Mouse (Mus musculus) hindbrain, embryonic 11.5 days (tissue): ENCODE measurements around the gene Bcorl1. TPM values are rescaled to one million over a fixed set of nuclear protein-coding genes. Genes with fewer than 3 reads are reported as not detected.
A peak's percentile ranks its signal among the peaks of the same experiment; 100 is the strongest.

ENCODE experiments used
- ATAC-seq: fragments of 200-750 bp; cut with Nextera tagmentation; 2 replicates; pipeline ENCODE4 v1.8.0; 2017; ENCODE audit warnings: mild to moderate bottlenecking, moderate TSS enrichment, moderate library complexity; ENCODE audit not compliant: low FRiP score
- DNase-seq: peaks from one replicate; pipeline ENCODE4 v3.0.0-alpha.2; 2015; ENCODE audit warnings: low spot score
- H3K27ac ChIP-seq: fragments of 300-500 bp; sonication (generic); 2 replicates; pipeline ENCODE4 v1.5.1; 2014; ENCODE audit warnings: mild to moderate bottlenecking, low read depth, low read length
- H3K27me3 ChIP-seq: fragments of 300-500 bp; sonication (generic); 2 replicates; pipeline ENCODE4 v1.6.1; 2014; ENCODE audit warnings: mild to moderate bottlenecking, low read length, moderate library complexity, mixed read lengths; ENCODE audit not compliant: control insufficient read depth, insufficient read depth
- H3K36me3 ChIP-seq: fragments of 300-500 bp; sonication (generic); 2 replicates; pipeline ENCODE4 v1.6.1; 2014; ENCODE audit warnings: mild to moderate bottlenecking, low read length, moderate library complexity, mixed read lengths; ENCODE audit not compliant: control insufficient read depth, insufficient read depth
- H3K4me1 ChIP-seq: fragments of 300-500 bp; sonication (generic); replicated peaks from 2 replicates; pipeline ENCODE4 v1.6.1; 2014; ENCODE audit warnings: low read length, mixed read lengths; ENCODE audit not compliant: control insufficient read depth, insufficient read depth
- H3K4me2 ChIP-seq: fragments of 300-500 bp; sonication (generic); replicated peaks from 2 replicates; pipeline ENCODE4 v1.6.1; 2014; ENCODE audit warnings: mild to moderate bottlenecking, low read depth, low read length
- H3K4me3 ChIP-seq: fragments of 300-500 bp; sonication (generic); 2 replicates; pipeline ENCODE4 v1.5.1; 2014; ENCODE audit warnings: low read depth, low read length
- H3K9ac ChIP-seq: fragments of 300-500 bp; sonication (generic); 2 replicates; pipeline ENCODE4 v1.6.1; 2014; ENCODE audit warnings: low read depth, low read length
- H3K9me3 ChIP-seq: fragments of 300-500 bp; sonication (generic); 2 replicates; pipeline ENCODE4 v1.6.1; 2016; ENCODE audit warnings: low read length; ENCODE audit not compliant: control insufficient read depth
- WGBS: fragments of 180-500 bp; shearing (Covaris S2); extraction: QIAGEN DNeasy Blood & Tissue Kit; methylation state at CpG from one replicate; pipeline ENCODE4 v1.1.7; 2014; 5-methylcytosine and 5-hydroxymethylcytosine counted together
- polyA plus RNA-seq: library from polyadenylated mRNA; unstranded; fragments of >200 nt; fragmentation: Nextera tagmentation; extraction: Ambion mirVana; gene quantifications from 2 replicates; pipeline ENCODE4 v1.2.1, GENCODE M21; 2014

The Bcorl1 gene
- polyA plus RNA-seq: 5.6 and 8.2 TPM in 2 replicates

DNA sequence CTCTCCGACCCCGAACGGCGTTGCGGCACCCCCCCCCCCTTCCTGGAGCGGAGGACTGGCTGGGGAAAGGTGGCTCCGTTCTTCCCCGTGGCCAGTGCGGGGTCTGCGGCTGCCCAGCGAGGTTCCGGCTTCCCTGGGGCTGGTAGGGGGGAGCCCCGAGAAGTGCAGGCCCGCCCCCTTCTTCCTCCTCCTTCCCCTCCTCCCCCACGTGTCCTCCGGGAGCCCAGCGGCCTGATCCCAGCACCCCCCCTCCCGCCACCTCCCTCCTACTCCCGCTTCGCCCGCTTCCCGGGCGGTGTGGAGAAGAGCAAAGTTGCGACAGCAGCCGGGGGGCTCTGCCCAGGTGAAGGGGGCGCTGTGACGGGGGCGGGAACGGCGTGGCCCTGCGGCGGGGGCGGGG, at the start of gene Bcorl1:
Bcorl1 (plus strand) TSS at position 218 of the 400 bp plus-strand sequence.
- Histone ChIP-seq H3K4me2 (peak within 1 kb of the TSS; percentile 68), H3K4me3 (peak within 1 kb of the TSS; percentile 55), H3K9ac (peak within 1 kb of the TSS; percentile 42), H3K4me1 (no peaks in the 10 kb centered on the region), H3K27me3 (no peaks in the 10 kb centered on the region), H3K9me3 (no peaks in the 10 kb centered on the region), H3K36me3 (no peaks in the 10 kb centered on the region), H3K27ac (no peak within 1 kb of the TSS)
- peak; percentile 47 for DNase-seq
- WGBS: 18% methylated on average over 17 of the region's 33 CpGs
- peak; percentile 6; the same call in 1 of the 2 replicates for ATAC-seq

DNA sequence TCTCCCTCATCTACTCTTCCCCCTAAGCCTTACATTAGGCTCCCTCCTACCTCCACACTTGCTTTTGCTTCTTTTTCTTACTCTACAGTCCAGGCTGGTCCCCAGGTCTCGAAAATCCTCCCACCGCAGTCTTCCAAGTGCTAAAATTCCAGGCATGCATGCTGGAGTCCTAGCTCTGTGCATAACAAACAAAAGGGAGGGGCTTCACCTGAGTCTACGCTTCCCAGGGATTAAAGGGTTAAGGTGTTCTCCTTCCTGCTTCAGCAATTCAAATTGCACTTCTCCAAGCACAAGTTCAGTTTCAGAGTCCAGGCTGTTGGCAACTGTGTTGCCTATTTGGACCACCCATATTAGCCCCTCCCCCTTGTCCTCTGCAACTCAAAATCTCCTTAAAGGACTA, 49.7 kb upstream of the Bcorl1 start:
- Histone ChIP-seq H3K9ac (no peak overlapping the region), H3K4me2 (no peak overlapping the region), H3K9me3 (no peaks in the 10 kb centered on the region), H3K27ac (no peak overlapping the region), H3K4me1 (no peaks in the 10 kb centered on the region), H3K27me3 (0 out of 2 replicates have a peak, but pooled peaks cover 2% of the 10 kb centered on the region), H3K36me3 (no peaks in the 10 kb centered on the region), H3K4me3 (no peak overlapping the region)
- ATAC-seq (no peak), DNase-seq (no peak)
- 39% methylated on average over 3 of the region's 3 CpGs for WGBS

DNA sequence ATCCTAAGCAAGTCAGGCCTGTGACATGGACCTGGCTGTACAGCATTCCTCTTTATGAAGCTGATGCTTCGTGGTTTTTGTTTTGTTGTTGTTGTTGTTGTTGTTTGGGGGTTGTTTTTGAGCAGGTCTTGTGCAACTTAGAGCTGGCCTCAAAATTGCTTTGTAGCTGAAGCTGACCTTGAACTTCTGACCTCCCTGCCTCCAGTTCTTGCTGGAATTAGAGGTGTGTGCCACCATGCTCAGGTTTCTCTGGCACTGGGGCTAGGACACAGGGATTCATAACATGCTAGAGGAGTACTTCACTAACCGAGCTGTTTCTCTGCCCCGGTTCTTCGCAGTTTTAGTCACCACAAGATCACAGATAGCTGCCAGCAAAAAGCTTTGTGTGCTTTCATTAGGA, 35.8 kb upstream of the Bcorl1 start:
- Histone ChIP-seq H3K4me3 (no peak overlapping the region), H3K27ac (no peak overlapping the region), H3K9me3 (no peaks in the 10 kb centered on the region), H3K4me2 (no peak overlapping the region), H3K4me1 (no peaks in the 10 kb centered on the region), H3K36me3 (no peaks in the 10 kb centered on the region), H3K27me3 (no peaks in the 10 kb centered on the region), H3K9ac (no peak overlapping the region)
- DNase-seq (no peak), ATAC-seq (no peak)
- 80% methylated on average over 4 of the region's 4 CpGs for WGBS

DNA sequence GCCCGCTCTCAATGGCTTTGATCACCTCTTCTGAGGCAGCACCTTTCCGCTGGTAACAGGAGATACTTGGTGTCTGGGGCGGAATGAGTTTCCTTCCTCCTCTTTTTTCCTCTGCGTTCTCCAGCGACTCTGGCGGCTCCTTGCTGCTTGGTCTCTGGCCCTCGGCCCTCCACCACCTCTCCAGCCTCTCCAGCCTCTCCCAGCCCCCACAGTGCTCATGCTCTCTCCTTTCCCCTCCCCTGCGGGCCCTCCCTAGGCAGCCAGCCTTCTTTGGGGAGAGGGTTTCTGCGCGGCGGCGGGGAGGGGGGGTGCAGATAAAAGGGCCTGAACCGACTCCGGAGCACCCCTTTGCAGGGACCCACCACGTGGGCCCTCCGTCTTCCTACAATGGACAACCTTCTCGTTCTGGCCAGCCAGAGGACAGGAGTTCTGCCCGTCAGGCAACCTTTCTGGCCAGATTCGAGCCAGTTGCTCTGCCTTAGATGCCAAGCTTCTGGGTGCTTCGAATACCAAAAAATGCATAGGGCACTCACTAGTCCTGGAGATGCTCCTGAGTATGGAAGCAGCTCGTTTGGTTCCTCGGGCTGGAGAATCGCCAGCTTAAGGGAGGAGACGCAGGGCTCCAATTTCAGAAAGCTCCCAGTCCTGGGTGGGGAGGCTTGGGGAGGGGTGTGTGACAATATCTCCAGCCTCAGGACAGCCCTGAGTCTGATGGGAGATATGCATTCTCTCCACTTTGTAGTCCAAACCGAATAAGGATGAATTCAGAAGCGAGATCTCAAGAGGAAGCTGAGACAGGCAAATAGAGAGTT, 30.2 kb upstream of the Bcorl1 start:
- Histone ChIP-seq H3K4me3 (0 out of 2 replicates have a peak overlapping the region, but pooled peaks have one; percentile 6), H3K4me2 (peak overlapping the region; percentile 32), H3K27ac (no peak overlapping the region), H3K36me3 (no peaks in the 10 kb centered on the region), H3K9ac (0 out of 2 replicates have a peak overlapping the region, but pooled peaks have one; percentile 24), H3K9me3 (no peaks in the 10 kb centered on the region), H3K27me3 (no peaks in the 10 kb centered on the region), H3K4me1 (no peaks in the 10 kb centered on the region)
- no peak for ATAC-seq
- 26% methylated on average over 21 of the region's 26 CpGs for WGBS
- DNase-seq: peak; percentile 28

DNA sequence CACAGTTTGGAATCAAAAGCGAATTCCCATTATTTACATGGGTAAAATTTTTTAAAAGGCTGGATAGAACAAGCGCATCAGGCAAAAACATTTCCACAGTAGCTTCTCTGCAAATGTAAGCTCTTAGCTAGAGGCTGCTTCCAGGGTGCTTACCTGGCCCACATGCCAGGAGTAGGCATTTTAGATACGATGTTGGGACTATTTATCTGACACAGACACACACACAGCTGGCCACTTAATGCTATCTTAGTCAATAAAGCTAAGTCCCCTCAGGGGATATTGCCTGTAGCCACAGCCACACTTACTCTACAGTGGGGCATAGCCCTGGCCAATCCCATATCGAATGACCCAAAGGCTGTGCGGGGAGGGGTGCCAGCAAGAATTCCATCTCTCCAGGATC, 29.4 kb upstream of the Bcorl1 start:
- Histone ChIP-seq H3K27me3 (no peaks in the 10 kb centered on the region), H3K4me1 (no peaks in the 10 kb centered on the region), H3K4me2 (no peak overlapping the region), H3K4me3 (no peak overlapping the region), H3K36me3 (no peaks in the 10 kb centered on the region), H3K9me3 (no peaks in the 10 kb centered on the region), H3K9ac (no peak overlapping the region), H3K27ac (no peak overlapping the region)
- DNase-seq: no peak
- 66% methylated on average over 5 of the region's 5 CpGs for WGBS
- no peak for ATAC-seq

DNA sequence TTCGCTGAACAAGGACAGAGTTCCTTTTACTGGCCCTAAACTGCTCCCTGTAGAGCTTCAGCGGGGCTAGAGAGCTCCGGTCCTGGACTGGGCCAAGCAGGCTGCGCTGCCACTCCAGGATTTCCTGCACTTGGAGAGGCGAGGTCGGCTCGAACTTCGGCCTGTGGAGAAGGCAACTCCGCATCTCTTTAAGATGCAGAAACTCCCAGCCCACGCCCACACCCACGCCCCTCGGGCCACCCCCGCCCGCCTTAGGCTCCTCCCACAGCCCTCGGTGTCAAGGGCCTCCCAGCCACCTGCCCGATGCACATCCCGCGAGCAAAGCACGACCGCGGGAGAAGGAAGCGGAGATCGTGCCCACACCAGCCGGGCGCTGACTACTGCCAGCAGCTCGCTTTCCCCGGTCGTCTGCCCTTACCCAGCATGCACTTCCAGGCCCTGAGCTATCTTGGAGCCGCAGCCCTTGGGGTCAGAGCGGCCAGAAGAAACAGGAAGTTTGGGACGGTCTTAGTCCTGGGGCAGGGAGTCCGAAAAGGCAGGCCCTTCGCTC, 26.6 kb upstream of the Bcorl1 start:
- DNase-seq (peak; percentile 64), ATAC-seq (peak; percentile 69)
- peak overlapping the region; percentile 30 for H3K4me3 ChIP-seq
- peak overlapping the region; percentile 8; the same call in 1 of the 2 replicates for H3K9ac ChIP-seq
- H3K4me2 ChIP-seq: peak overlapping the region; percentile 50
- WGBS: 13% methylated on average over 25 of the region's 33 CpGs
- no peaks in the 10 kb centered on the region for H3K9me3 ChIP-seq
- no peak overlapping the region for H3K27ac ChIP-seq
- no peaks in the 10 kb centered on the region for H3K4me1 ChIP-seq
- H3K27me3 ChIP-seq: no peaks in the 10 kb centered on the region
- H3K36me3 ChIP-seq: no peaks in the 10 kb centered on the region

DNA sequence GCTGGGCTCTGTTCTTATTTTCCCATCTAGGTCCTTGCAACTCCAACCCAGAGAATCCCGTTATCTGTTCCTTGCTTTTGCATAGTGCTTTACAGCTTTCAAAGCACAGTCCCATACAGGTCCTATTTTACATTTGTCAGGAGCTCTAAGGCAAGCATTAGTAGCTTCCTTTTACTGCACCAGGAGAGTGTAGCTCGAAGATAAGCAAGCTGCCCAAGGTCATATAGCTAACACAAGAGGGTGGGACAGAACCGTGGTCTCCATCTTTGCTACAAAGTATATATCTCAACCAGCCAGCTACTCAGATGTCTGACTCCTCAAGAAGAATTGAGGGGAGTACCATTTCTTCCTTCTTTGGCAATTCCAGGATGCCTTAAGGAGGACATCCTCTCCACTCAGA, 23.7 kb upstream of the Bcorl1 start:
- H3K4me2 ChIP-seq: no peak overlapping the region
- no peak overlapping the region for H3K9ac ChIP-seq
- H3K36me3 ChIP-seq: no peaks in the 10 kb centered on the region
- no peak for ATAC-seq
- no peak overlapping the region for H3K27ac ChIP-seq
- no peaks in the 10 kb centered on the region for H3K27me3 ChIP-seq
- H3K4me1 ChIP-seq: no peaks in the 10 kb centered on the region
- WGBS: 54% methylated on average over 3 of the region's 3 CpGs
- H3K4me3 ChIP-seq: no peak overlapping the region
- DNase-seq: no peak
- H3K9me3 ChIP-seq: no peaks in the 10 kb centered on the region

DNA sequence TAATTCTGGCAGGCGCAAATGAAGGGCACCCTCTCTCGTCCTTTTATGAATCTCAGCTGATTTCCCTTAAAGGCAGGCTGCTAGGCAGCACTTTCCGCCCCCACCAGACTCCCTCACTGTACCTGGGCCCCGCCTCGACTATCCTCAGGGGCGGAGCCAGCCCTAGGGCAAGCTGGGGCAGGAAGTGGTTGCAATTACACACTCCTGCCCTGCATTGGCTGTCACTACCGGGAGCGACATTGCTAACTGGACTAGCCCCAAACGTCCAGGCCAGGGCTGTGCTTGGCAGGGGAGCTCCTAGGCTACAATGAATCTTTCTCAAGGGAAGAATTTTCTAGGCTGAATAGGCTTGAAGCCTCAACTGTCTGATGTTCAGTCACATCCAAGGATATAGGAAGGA, 23.0 kb upstream of the Bcorl1 start:
- H3K27me3 ChIP-seq: no peaks in the 10 kb centered on the region
- DNase-seq (no peak), ATAC-seq (no peak)
- H3K4me3 ChIP-seq: no peak overlapping the region
- no peaks in the 10 kb centered on the region for H3K4me1 ChIP-seq
- no peaks in the 10 kb centered on the region for H3K36me3 ChIP-seq
- 22% methylated on average over 9 of the region's 9 CpGs for WGBS
- no peak overlapping the region for H3K4me2 ChIP-seq
- no peak overlapping the region for H3K27ac ChIP-seq
- no peak overlapping the region for H3K9ac ChIP-seq
- no peaks in the 10 kb centered on the region for H3K9me3 ChIP-seq
